Mouse (Mus musculus) urinary bladder, postnatal 10 days (tissue): ENCODE measurements at regions not wholly inside any gene's neighbourhood (a gene's known extent, or its start where the extent isn't known, plus 50 kb on each side); places are given as distances from the start of the nearest gene placed in this dataset.

Source experiments
- DNase-seq: peaks from one replicate; pipeline ENCODE4 v3.0.0; 2022; ENCODE audit warnings: low spot score

DNA sequence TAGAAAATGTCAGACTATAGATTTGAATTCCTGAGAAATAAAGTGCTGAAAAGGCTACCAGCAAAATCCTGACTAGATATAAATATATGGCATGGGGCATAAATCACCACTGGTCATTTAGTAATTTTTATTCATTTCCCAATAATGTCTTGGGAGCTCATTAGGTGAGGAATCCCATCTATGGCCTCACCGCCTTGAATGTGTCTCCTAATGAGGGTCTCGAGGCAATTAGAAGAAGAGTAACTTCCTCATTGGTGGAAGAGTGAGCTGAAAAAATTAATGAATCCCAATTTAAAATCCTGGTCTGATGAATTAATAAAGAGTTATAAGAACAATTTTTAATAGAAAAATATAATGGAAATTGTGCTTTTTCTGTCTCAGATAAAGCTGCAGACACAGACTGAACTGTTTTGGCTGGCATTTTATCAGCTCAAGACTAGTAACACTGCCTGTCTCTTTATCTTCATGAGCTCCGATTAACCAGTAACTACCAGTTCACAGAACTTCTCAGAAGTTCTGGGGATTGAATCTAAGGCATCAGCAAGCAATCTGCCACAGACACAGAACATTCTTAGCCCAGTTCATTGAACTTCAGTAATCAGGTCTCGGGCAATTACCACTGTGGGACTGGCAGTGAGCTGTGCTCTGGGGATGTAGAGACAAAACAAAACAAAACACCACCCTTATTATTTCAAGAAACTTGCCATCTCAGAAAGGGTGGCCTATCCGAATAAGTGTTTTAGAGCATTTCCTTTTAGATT is 170.7 kb downstream of the Plpp3 start:
- no peak for DNase-seq

DNA sequence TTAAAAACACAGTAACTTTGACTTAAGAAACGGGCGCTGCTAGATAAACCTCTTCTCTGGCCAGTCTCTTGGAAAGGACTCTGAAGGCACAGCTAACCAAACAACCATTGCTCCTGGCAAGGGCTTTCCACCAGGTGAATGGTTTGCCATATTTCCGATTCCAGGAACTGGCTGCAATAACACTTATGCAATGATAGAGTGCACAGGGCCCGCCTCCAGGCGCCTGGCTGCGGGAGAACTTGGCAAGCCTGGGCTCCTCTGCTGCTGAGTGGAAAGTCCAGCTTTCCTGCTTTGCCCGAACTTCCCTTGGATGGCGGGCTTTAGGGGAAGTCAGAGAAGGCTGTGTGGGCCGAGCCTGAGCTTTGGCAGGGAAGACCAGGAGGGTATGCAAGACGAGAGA is 171.6 kb downstream of the Plpp3 start:
- DNase-seq: no peak

DNA sequence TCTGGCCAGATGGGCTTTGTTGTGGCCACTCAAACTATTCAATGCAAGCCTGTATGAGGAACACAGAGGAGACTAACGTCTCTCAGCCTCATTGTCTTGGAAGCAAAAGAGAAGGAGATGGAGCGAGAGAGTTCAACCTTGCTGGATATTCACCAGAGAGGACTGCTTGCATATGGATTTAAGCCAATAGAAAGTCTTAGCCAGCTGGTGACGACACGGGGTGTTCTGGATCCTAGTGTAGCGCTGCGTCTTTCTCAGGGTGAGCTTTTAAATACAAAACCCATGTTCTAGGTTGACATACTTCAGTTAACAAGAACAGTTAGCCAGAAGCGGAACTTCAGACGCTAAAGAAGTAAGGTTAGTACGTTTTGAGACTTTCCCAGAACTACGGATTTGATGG is 174.9 kb downstream of the Plpp3 start:
- DNase-seq: no peak

DNA sequence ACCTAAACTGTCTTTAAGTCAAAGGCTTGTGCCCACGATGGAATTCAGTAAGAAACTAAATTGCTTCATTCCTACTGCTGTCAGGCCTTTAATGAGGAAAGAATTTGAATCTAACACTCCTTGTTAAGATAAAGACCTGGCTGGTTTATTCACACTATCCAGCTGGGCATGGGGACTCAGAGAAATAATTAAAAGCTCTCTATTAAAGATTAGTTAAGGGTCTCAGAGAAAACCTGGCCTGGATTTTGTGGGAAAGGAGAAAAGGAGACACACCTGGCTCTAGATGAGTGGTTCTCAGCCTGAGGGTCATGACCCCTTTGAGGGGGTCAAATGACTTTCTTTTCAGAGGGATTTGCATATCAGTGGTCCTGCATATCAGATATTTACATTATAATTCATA is 178.7 kb downstream of the Plpp3 start:
- no peak for DNase-seq

DNA sequence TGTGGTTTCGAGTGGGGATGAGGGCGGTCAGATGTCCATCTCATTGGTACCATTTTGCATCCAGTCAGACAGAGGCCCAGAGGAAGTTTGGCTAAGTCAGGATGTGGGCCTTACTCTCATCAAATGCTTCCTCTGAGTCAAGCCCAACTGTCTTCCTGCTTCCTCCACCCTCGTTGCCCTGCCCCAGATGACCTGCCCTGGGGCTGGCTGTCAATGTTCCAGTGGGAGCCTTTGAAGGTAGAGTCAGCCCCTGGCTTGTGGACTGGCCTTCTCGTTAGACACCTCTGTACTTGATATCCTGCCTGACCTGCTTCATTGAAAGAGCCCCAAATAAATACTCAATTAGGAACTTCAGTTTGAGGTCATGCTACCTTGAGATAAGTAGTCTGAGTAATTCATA is 179.4 kb downstream of the Plpp3 start:
- no peak for DNase-seq

DNA sequence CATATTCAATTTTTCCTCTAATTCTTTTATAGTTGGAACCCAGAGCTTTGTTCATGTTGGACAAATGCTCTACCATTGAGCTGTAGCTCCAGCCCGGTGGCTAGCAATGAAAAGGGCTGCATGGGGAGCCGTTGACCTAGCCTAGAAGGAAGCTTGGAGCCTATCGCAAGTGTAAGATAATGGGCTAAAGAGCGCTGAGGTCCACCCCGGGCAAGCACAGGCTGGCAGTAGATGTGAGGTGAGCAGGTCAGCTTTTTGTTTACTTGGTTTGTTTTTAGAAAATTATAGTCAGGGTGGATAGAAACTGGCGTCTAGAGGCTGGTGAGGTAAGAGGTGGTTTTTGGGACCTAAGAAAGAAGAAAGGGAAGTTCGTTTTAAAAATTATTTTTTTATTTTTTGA is 181.0 kb downstream of the Plpp3 start:
- no peak for DNase-seq

DNA sequence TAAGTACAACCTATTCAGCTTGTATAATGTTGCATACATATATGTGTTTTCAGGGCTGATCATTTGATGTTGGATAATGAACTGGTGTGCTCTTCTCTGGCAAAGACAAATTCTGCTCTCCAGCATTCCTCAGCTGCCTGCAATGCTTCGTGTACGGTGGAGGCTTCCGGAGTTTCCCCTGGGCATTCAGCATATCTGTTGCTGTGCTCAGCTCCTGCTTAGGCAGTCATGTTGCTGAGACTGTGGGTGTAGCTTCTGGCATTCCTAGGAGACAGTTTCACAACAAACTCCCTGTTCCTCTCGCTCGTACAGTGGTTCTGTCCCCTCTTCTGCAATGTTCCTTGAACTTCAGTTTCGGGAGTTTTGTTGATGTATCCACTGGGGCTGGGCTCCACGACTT is 181.7 kb downstream of the Plpp3 start:
- DNase-seq: no peak

DNA sequence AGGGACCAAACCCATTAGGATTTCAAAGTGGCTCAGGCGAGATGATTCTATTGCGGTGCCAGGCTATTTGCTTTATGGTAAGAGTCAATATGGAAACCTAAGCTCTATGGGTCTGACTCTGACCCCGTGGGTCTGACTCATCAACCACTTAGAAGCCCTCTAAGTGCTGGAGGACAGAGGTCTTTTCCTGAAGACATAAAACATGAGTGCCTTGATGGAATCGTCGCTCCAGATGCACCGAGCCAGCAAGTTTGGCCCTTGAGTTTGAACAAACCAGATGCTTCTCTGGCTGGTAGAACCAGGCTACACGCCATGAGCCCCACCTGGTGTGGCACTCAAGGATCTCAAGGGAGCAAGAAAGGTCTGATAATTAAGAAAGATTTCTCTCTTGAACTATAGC is 184.1 kb downstream of the Plpp3 start:
- DNase-seq: no peak

DNA sequence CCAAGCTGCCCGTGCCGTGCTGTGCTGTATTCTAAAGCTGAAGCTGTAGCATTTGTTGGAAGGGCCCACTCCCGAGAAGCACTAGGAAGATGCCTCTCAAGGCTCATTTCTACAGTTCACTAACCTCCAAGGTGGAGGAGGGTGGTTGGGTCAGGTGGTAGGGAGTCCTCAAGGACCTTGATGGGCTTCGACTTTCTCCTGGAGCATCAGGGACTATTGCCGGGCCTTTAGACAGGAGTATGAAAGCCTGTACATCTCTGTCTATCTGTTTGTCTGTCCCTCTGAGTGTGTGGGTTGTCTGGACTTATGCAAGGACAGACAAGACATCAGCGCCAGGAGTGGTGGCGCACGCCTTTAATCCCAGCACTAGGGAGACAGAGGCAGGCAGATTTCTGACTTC is 189.7 kb downstream of the Plpp3 start:
- no peak for DNase-seq

DNA sequence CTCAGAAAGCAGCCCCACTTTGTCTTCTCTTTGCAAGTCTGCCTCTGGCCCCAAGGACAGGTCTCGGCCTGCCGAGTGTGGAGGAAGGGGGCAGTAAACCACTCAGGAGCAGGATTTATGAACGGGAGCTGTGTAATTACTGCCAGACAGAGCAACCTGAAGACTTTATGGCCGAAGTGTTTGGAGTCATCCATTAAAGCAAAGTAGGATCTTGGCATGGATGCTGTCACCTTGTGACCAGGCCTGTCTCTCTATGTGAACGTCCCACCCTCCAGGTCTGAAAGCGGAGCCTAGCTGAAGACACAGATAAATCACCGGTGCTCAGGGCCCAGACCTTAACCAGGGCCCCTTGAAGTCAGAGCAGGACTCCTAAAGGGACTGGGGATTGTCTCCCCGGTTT is 190.8 kb downstream of the Plpp3 start:
- no peak for DNase-seq

DNA sequence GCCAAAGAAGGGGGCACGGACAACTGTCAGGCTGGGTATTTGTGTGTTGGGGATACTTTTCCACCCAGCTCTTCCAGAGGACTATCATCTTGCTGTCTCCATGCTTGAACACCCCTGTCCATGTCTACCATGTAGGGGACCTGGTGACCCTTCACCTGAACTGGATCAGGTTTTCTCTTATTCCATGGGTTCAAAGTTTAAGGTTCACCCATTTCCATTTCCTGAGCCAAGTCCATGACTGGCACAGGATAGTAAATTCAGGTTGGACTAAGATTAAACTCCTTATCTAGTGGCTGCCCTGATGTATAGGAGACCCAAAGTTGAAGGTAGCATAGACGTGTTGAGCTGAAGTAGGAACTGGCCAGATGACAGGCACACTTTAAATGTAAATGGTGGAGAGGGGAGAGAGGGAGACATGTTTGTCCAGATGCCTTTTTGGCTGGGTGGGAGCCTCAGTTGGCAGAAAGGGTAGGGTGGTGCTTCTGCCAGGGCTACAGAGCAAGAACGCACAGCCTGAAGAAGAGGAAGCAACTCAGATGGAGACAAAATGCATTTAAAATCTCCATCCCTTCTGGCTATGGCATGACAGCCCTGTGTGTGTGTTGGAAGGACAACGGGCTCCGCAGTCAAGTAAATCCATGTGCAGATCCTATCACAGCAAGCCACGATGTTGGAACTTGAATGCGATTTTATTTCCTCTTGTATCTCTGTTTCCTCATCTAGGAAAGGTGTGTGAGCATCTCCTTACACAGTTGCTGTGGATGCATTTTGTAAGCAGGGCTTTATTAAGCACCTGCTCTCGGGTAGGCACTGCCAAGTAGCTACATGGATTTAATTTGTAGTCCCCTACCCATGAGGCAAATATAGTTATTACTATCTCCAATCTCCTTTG is 192.4 kb downstream of the Plpp3 start:
- DNase-seq: no peak

DNA sequence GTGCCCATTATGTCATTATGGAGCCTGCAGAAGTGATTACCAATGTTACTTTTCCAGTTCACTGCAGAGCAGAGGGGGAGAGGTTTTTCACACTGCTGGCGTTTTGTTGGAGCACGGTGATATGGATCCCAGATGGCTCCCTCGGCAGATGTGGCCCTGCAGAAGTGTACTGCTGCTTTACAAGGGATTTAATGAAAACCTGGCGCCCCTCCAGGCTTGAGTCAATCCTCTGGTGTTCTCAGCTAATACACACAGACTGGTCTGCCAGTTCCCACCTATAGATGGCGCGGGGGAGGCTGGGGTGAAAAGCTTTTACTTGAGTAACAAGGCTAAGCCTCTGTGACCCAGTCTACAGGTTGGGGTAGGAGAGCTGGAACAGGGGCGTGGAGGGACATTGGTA is 195.2 kb downstream of the Plpp3 start:
- peak; percentile 34 for DNase-seq

DNA sequence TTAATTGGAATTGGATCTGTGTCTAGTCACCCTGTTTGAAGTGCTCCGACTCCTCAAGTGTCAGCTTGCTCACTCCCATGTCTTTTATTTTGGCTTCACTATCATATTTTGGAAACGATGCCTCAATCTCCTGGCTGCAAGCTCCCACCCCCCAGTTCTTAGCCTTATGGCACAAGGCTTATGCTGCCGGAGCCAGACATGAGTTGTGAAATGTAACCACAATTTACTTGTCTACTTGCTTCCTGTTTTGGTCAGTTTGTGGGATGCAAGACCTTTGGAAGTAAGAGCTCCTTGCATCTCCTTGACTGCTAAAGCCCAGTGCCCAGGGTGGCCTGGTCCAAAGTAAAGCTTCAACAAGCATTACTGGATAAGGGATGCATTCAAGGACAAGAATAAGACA is 195.8 kb downstream of the Plpp3 start:
- no peak for DNase-seq

DNA sequence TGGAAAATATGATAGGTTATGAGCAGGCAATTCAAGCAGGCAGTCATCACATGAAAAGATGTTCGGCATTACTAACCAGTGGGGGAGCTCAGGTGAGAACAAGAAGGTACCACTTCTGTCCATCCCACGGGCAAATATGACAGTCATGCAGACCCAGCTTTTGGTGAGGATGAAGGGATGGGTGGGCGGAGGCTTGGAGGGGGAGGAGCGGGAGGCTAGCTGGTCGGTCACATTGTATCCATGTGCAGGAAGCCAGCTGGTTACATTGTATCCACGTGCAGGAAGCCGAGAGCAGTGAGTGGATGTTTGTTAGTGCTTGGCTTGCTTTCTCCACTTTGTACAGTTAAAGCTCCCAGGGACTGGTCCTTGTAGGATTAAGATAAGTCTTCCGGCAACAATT is 196.9 kb downstream of the Plpp3 start:
- DNase-seq: no peak

DNA sequence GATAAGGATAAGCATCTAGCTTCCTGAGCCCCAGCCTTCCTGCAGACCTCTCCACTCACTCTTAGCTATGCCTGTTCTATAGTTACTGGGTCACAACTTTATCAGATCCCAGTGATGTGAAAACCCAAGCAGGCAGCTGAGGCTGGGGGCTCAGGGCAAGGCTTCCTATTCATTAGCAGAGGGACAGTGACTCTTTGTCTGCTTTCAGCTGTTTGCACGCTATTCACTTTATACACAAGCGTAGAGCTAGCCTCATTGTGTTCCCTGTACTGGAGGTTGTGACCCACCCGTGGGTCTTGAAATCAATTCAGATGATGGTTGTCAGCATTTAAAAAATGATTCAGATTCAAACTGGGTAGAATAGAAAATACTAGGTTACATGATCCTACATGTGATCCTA is 199.5 kb downstream of the Plpp3 start:
- DNase-seq: no peak

DNA sequence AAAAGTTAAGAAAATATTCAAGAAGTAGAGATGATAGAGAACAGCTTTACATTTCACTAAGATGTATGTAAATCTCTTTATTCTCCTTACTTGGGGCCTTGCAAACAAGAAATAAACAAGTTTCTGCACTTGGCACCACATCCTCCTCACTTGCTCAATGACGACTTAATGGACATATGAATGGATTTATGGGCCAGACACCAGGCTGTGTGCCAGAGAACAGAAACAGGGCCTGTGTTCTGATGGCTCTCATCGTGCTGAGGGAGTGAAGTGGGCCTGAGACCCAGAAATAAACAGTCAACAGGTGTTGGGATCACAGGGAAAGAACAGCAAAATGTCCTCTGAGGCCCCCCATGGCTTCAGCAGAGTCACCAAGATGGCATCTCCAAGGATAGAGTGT is 201.6 kb downstream of the Plpp3 start:
- DNase-seq: no peak

DNA sequence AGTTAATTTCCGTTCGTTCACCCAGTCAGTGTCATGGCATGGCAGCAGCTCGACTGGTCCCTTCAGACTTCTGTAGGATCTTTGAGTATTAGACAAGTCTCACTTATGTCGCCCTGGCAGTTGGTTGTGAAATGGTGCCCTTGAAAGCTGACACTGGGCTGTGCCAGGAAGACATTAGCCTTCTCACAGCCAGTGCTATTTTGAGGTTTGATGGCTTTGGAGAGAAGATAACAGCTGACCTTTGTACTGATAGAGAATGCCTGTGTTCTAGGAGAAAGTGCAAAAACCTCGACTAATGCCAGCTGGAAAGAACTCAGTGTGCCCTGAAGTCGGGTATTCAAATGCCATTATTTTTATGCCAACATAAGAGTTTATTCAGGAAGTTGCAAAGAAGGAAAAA is 207.3 kb downstream of the Plpp3 start:
- DNase-seq: no peak

DNA sequence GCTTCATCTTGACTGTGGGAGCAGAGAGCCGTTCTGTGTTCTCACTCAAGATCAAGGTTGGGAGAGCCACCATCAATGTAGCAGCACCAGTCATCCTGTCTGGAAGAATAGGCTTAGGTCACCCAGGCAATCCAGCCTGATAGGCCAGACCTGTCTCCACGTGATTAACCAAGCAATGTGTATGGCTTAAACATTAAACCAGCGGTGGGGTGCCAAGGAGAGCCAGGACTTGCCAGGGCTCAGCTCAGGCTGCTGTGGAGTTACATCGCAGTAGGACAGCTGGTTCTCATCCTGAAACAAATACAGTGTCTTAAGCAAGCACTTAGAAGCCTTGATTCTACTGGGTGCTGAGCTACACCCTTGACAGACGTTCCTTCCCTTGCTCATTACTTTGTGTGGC is 207.9 kb downstream of the Plpp3 start:
- no peak for DNase-seq

DNA sequence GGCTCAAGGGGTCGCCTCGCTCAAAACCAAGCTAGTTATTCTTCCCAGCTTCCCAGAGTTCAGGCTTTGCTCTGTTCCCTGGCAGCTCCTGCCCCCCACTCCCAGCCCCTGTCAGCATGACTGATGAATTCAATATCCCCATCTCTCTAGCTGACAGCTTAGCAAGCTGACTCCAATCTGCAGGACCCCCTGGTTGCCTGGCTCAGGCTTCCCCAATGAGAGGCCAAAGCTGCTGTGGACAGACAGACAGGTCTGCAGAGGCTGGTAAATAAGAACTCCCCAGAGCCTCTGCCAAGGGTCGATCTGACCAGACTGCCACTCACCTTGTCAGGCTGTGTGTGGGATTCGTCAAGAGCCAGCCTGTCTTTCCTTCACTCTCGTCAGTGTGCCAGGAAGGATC is 219.4 kb downstream of the Plpp3 start:
- DNase-seq: no peak

DNA sequence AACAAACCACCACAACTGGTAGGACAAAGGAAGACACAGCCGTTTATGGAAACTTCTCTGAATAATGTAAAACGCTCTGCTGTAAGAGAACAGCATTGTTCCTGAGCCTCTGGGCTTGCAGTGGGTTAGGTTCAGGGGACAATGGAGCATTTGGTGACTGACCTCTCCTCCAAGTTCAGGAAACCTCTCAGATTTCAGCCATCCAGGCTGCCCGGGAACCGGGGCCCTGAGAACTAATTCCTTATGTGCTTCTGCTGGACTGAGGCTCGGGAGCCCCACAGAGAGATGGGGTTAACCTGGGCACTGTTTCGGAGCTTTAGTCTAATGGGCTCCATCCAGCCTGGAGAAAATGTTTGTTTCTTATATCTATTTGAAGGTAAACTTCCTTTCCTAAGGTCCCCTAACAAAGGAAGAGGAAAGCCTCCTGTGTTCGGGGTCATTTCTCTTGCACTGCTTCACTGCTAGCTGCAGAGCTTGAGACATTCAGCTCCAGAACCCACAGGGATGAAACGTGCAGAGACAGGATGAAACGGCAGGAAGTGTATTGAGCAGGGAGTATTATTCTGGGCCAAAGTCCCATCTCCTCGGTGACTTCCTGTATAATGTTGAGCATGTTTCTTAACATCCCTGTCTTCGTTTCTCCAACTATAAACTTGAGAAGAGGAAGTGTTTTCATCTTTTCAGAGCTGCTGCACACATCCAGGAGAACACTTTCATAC is 220.5 kb downstream of the Plpp3 start:
- DNase-seq: no peak

DNA sequence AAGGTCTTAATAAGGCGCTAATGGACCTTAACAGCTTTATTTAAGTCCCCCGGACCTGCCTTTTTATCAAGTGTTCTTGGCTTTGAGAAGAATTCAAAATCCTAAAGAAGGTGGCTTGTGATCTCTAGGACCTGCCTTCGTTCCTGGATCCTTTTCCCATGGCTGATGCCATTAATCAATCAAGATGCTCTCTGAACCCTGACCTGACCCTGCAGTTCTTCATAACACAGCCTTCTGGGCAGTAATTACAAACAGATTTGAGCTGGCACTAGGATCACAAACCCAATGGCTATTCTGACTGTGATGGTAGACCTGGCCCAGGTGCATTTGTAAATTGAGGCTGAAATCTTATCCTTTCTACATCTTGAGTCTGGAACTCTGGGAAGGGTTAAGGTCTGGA is 227.7 kb downstream of the Plpp3 start:
- DNase-seq: no peak

DNA sequence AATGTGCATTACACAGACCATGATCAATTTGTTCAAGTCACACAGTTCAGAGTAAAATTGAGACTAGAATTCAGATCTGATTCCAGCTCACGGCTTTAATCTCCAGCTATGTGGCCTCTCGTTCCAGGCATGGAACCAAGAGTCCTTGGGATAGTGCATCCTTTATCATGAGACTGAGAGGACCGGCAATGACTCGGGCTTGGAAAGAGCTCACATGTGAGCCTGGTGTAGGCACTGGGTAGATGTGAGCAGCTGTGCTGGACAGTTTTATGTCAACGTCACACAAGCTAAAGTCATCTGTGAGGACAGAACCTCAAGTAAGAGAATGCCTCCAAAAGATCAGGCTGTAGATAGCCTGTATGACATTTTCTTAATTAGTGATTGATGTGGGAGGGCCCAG is 228.3 kb downstream of the Plpp3 start:
- no peak for DNase-seq

DNA sequence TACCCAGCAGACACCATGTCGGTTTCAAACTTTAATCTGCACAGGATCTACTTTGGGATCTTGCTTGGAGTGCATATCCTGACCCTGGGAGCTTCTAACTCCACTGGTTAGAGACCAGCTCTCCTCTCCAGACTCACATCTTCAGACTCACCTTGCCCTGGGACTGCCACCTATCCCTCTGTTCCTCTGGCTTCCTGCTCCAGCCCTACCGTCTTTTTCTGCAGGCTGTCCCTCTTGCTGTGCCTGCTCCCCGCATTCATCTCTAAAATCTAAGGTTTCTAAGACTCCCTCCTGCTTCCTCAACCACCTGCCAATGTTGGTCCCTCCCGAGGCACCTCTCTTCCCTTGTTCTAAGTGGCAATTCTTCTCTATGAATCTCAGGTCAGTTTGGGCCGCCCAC is 233.2 kb downstream of the Plpp3 start:
- DNase-seq: no peak
